Mouse (Mus musculus) liver, postnatal 0 days (tissue): Measurements from ENCODE around the gene Tnip2.

Experiments used
- CTCF ChIP-seq: sonication (generic); IDR thresholded peaks from 2 replicates; pipeline ENCODE4 v1.5.1; 2016; ENCODE audit warnings: antibody characterized with exemption, low read depth
- EP300 ChIP-seq: IDR thresholded peaks from 2 replicates; pipeline ENCODE4 v1.6.1; 2016; ENCODE audit warnings: antibody characterized with exemption, low read depth, mild to moderate bottlenecking

DNA sequence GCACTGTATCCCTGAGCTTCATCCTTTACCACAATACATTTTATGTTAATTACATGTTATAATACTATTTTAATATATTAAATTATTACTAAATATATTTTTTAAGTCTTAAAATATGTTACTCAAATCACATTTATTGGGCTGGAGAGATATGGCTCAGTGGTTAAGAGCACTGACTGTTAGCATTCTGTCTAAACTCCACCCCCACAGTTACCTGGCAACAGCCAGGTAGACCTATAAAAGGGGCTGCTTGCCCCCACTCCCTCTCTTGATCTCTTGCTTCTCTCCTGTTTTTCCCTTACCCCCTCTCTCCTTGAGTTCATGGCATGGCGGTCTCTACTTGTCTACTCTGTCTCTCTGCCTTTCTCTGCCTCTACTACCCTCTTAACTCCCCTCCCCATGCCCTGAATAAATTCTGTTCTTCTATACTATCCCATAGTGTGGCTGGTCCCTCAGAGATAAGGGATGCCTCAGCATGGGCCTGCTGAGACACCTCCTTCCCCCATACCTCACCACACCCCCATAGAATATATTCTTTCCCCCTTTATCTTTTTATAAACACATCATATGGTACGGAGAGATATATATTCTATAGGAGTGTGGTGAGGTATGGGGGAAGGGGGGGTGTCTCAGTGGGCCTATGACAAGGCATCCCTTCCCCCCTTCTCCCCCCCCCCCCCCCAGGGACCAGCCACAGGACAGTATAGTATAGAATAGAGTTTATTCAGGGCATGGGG is 45.6 kb downstream of the Tnip2 start:
- no peak for TF ChIP-seq CTCF
- TF ChIP-seq EP300 = peak; percentile 81
